Mouse (Mus musculus): ENCODE measurements at regions not wholly inside any gene's neighbourhood (a gene's known extent, or its start where the extent isn't known, plus 50 kb on each side); places are given as distances from the start of the nearest gene placed in this dataset.

GRCm38 (mm10) chr8:127936792-127937435, 421.5 kb upstream of the Nrp1 start:
- Histone ChIP-seq H3K9me3 (ENCODE audit: control insufficient read depth, insufficient read depth, low read depth, low read length) (no peaks in the 10 kb centered on the region), H3K4me1 (ENCODE audit: control insufficient read depth in 2 of 2, insufficient read depth in 2 of 2, low read length in 2 of 2, poor library complexity in 1 of 2) (no peaks in the 10 kb centered on the region), H3K36me3 (ENCODE audit: control insufficient read depth, insufficient read depth, low read length, poor library complexity, severe bottlenecking) (no peaks in the 10 kb centered on the region), H3K9ac (ENCODE audit: insufficient read depth, low read depth, low read length, poor library complexity, severe bottlenecking) (no peak overlapping the region), H3K4me3 (ENCODE audit: insufficient read depth in 1 of 2, low read depth in 1 of 2, low read length in 2 of 2, poor library complexity in 1 of 2, severe bottlenecking in 1 of 2) (no peak overlapping the region), H3K27ac (ENCODE audit: insufficient read depth, low read depth, low read length, poor library complexity, severe bottlenecking) (no peak overlapping the region)
- in situ Hi-C loops (cut with MboI; ENCODE audit: low sequenced_read_pairs in 2 of 2, unreplicated experiment in 2 of 2) = no loop called here
- no peak for DNase-seq (ENCODE audit: low read depth, low spot score)
- TF ChIP-seq HCFC1 (IDR thresholded peaks at IDR 0.05; ENCODE audit: borderline replicate concordance, insufficient read depth, low read length) = no peak
- TF ChIP-seq CHD2 (IDR thresholded peaks at IDR 0.05; ENCODE audit: low read depth, low read length) = no peak
- no peak for TF ChIP-seq ZC3H11A (IDR thresholded peaks at IDR 0.05; ENCODE audit: borderline replicate concordance, low read depth, low read length)
- no peak for TF ChIP-seq MAFK (IDR thresholded peaks at IDR 0.05; ENCODE audit: insufficient read depth, low read depth, low read length)
- TF ChIP-seq ZNF384 (IDR thresholded peaks at IDR 0.05; ENCODE audit: low read depth, low read length) = no peak

GRCm38 (mm10) chr8:127939284-127939985, 419.0 kb upstream of the Nrp1 start:
- in situ Hi-C loops (cut with MboI; ENCODE audit: low sequenced_read_pairs in 2 of 2, unreplicated experiment in 2 of 2) = no loop called here
- Histone ChIP-seq H3K9me3 (ENCODE audit: control insufficient read depth, insufficient read depth, low read depth, low read length) (no peaks in the 10 kb centered on the region), H3K9ac (ENCODE audit: insufficient read depth, low read depth, low read length, poor library complexity, severe bottlenecking) (no peak overlapping the region), H3K27ac (ENCODE audit: insufficient read depth, low read depth, low read length, poor library complexity, severe bottlenecking) (no peak overlapping the region), H3K4me1 (ENCODE audit: control insufficient read depth in 2 of 2, insufficient read depth in 2 of 2, low read length in 2 of 2, poor library complexity in 1 of 2) (no peaks in the 10 kb centered on the region), H3K4me3 (ENCODE audit: insufficient read depth in 1 of 2, low read depth in 1 of 2, low read length in 2 of 2, poor library complexity in 1 of 2, severe bottlenecking in 1 of 2) (no peak overlapping the region), H3K36me3 (ENCODE audit: control insufficient read depth, insufficient read depth, low read length, poor library complexity, severe bottlenecking) (no peaks in the 10 kb centered on the region)
- no peak for DNase-seq (ENCODE audit: low read depth, low spot score)
- no peak for TF ChIP-seq MAFK (IDR thresholded peaks at IDR 0.05; ENCODE audit: insufficient read depth, low read depth, low read length)
- no peak for TF ChIP-seq HCFC1 (IDR thresholded peaks at IDR 0.05; ENCODE audit: borderline replicate concordance, insufficient read depth, low read length)
- TF ChIP-seq CHD2 (IDR thresholded peaks at IDR 0.05; ENCODE audit: low read depth, low read length) = no peak
- TF ChIP-seq ZC3H11A (IDR thresholded peaks at IDR 0.05; ENCODE audit: borderline replicate concordance, low read depth, low read length) = no peak
- TF ChIP-seq ZNF384 (IDR thresholded peaks at IDR 0.05; ENCODE audit: low read depth, low read length) = no peak

GRCm38 (mm10) chr8:127939986-127940359, 418.4 kb upstream of the Nrp1 start:
- TF ChIP-seq CHD2 (IDR thresholded peaks at IDR 0.05; ENCODE audit: low read depth, low read length) (no peak), MAFK (IDR thresholded peaks at IDR 0.05; ENCODE audit: insufficient read depth, low read depth, low read length) (no peak), HCFC1 (IDR thresholded peaks at IDR 0.05; ENCODE audit: borderline replicate concordance, insufficient read depth, low read length) (no peak), ZNF384 (IDR thresholded peaks at IDR 0.05; ENCODE audit: low read depth, low read length) (no peak), ZC3H11A (IDR thresholded peaks at IDR 0.05; ENCODE audit: borderline replicate concordance, low read depth, low read length) (no peak)
- in situ Hi-C loops (cut with MboI; ENCODE audit: low sequenced_read_pairs in 2 of 2, unreplicated experiment in 2 of 2) = no loop called here
- H3K27ac ChIP-seq (ENCODE audit: insufficient read depth, low read depth, low read length, poor library complexity, severe bottlenecking) = no peak overlapping the region

GRCm38 (mm10) chr8:127942319-127942718, 416.1 kb upstream of the Nrp1 start:
- Histone ChIP-seq H3K36me3 (ENCODE audit: control insufficient read depth, insufficient read depth, low read length, poor library complexity, severe bottlenecking) (no peaks in the 10 kb centered on the region), H3K27ac (ENCODE audit: insufficient read depth, low read depth, low read length, poor library complexity, severe bottlenecking) (no peak overlapping the region), H3K4me3 (ENCODE audit: insufficient read depth in 1 of 2, low read depth in 1 of 2, low read length in 2 of 2, poor library complexity in 1 of 2, severe bottlenecking in 1 of 2) (no peak overlapping the region), H3K4me1 (ENCODE audit: control insufficient read depth in 2 of 2, insufficient read depth in 2 of 2, low read length in 2 of 2, poor library complexity in 1 of 2) (no peaks in the 10 kb centered on the region), H3K9me3 (ENCODE audit: control insufficient read depth, insufficient read depth, low read depth, low read length) (no peaks in the 10 kb centered on the region), H3K9ac (ENCODE audit: insufficient read depth, low read depth, low read length, poor library complexity, severe bottlenecking) (no peak overlapping the region)
- in situ Hi-C loops (cut with MboI; ENCODE audit: low sequenced_read_pairs in 2 of 2, unreplicated experiment in 2 of 2) = no loop called here
- no peak for DNase-seq (ENCODE audit: low read depth, low spot score)
- TF ChIP-seq HCFC1 (IDR thresholded peaks at IDR 0.05; ENCODE audit: borderline replicate concordance, insufficient read depth, low read length) (no peak), MAFK (IDR thresholded peaks at IDR 0.05; ENCODE audit: insufficient read depth, low read depth, low read length) (no peak), ZC3H11A (IDR thresholded peaks at IDR 0.05; ENCODE audit: borderline replicate concordance, low read depth, low read length) (no peak), ZNF384 (IDR thresholded peaks at IDR 0.05; ENCODE audit: low read depth, low read length) (no peak), CHD2 (IDR thresholded peaks at IDR 0.05; ENCODE audit: low read depth, low read length) (no peak)

More at GRCm38 (mm10) chr8:127939986-127940359, 418.4 kb upstream of the Nrp1 start:
- Histone ChIP-seq H3K4me1 (ENCODE audit: control insufficient read depth in 2 of 2, insufficient read depth in 2 of 2, low read length in 2 of 2, poor library complexity in 1 of 2) (no peaks in the 10 kb centered on the region), H3K4me3 (ENCODE audit: insufficient read depth in 1 of 2, low read depth in 1 of 2, low read length in 2 of 2, poor library complexity in 1 of 2, severe bottlenecking in 1 of 2) (no peak overlapping the region), H3K9me3 (ENCODE audit: control insufficient read depth, insufficient read depth, low read depth, low read length) (no peaks in the 10 kb centered on the region), H3K36me3 (ENCODE audit: control insufficient read depth, insufficient read depth, low read length, poor library complexity, severe bottlenecking) (no peaks in the 10 kb centered on the region), H3K9ac (ENCODE audit: insufficient read depth, low read depth, low read length, poor library complexity, severe bottlenecking) (no peak overlapping the region)
- DNase-seq (ENCODE audit: low read depth, low spot score) = no peak

Measured in ES-E14 (cell line).